Mouse (Mus musculus) forebrain, embryonic 11.5 days (tissue): ENCODE data around the gene Cflar. TPM values are rescaled to one million over a fixed set of nuclear protein-coding genes. Genes with fewer than 3 reads are reported as not detected.
"Not testable (repeated sequence)": the region's sequence is repeated elsewhere in the genome, so short reads cannot be mapped to it uniquely, and the experiment has no call there.

ENCODE experiments used
- ATAC-seq: fragments of 200-750 bp; cut with Nextera tagmentation; replicated peaks from 2 replicates; pipeline ENCODE4 v1.8.0; 2017; ENCODE audit warnings: moderate TSS enrichment; ENCODE audit not compliant: low FRiP score
- DNase-seq: peaks from one replicate; pipeline ENCODE4 v3.0.0-alpha.2; 2017; ENCODE audit warnings: low spot score
- H3K27ac ChIP-seq: fragments of 300-500 bp; sonication (generic); 2 replicates; pipeline ENCODE4 v1.5.1; 2014; ENCODE audit warnings: low read depth, low read length
- H3K27me3 ChIP-seq: fragments of 300-500 bp; sonication (generic); 2 replicates; pipeline ENCODE4 v1.6.1; 2014; ENCODE audit warnings: mild to moderate bottlenecking, low read length, mixed read lengths; ENCODE audit not compliant: control insufficient read depth, insufficient read depth
- H3K36me3 ChIP-seq: fragments of 300-500 bp; sonication (generic); 2 replicates; pipeline ENCODE4 v1.6.1; 2014; ENCODE audit warnings: mild to moderate bottlenecking, low read length, moderate library complexity, mixed read lengths; ENCODE audit not compliant: control insufficient read depth, insufficient read depth
- H3K4me1 ChIP-seq: fragments of 300-500 bp; sonication (generic); replicated peaks from 2 replicates; pipeline ENCODE4 v1.6.1; 2014; ENCODE audit warnings: low read length, mixed read lengths; ENCODE audit not compliant: control insufficient read depth, insufficient read depth
- H3K4me2 ChIP-seq: fragments of 300-500 bp; sonication (generic); 2 replicates; pipeline ENCODE4 v1.6.1; 2014; ENCODE audit warnings: low read depth, mild to moderate bottlenecking, low read length, moderate library complexity, mixed read lengths; ENCODE audit not compliant: severe bottlenecking
- H3K4me3 ChIP-seq: fragments of 300-500 bp; sonication (generic); 2 replicates; pipeline ENCODE4 v1.5.1; 2014; ENCODE audit warnings: low read depth, low read length
- H3K9ac ChIP-seq: fragments of 300-500 bp; sonication (generic); 2 replicates; pipeline ENCODE4 v1.6.1; 2014; ENCODE audit warnings: low read length
- H3K9me3 ChIP-seq: fragments of 300-500 bp; sonication (generic); 2 replicates; pipeline ENCODE4 v1.6.1; 2016; ENCODE audit warnings: low read length, mixed read lengths; ENCODE audit not compliant: control insufficient read depth
- WGBS: fragments of 180-500 bp; shearing (Covaris S2); extraction: QIAGEN DNeasy Blood & Tissue Kit; methylation state at CpG from one replicate; pipeline ENCODE4 v1.1.7; 2014; 5-methylcytosine and 5-hydroxymethylcytosine counted together
- polyA plus RNA-seq: library from polyadenylated mRNA; unstranded; fragments of >200 nt; fragmentation: Nextera tagmentation; extraction: Ambion mirVana; gene quantifications from 2 replicates; pipeline ENCODE4 v1.2.1, GENCODE M21; 2014

Cflar gene
- polyA plus RNA-seq = 21.3 and 24.1 TPM in 2 replicates

- H3K9ac ChIP-seq = peak within 1 kb of the TSS; percentile 86
- no peaks in the 10 kb centered on the region; the same call in 1 of the 2 replicates for H3K4me1 ChIP-seq
- ATAC-seq (peak; percentile 67), DNase-seq (peak; percentile 83)
- H3K4me2 ChIP-seq = peak within 1 kb of the TSS; percentile 74
- H3K4me3 ChIP-seq = peak within 1 kb of the TSS; percentile 59
- under 1% methylated on average over 45 of the region's 45 CpGs for WGBS
- peak within 1 kb of the TSS; percentile 85 for H3K27ac ChIP-seq
- no peaks in the 10 kb centered on the region for H3K36me3 ChIP-seq
- H3K27me3 ChIP-seq = no peaks in the 10 kb centered on the region
- no peaks in the 10 kb centered on the region for H3K9me3 ChIP-seq
These were observed at the start of gene Cflar for GRCm38 (mm10) chr1:58711365-58712016. Cflar (plus strand) TSS chr1:58711508.

GRCm38 (mm10) chr1:58662671-58663070 lies 48.6 kb upstream of the Cflar start:
- H3K9me3 ChIP-seq, H3K4me3 ChIP-seq, H3K36me3 ChIP-seq, H3K27ac ChIP-seq, H3K4me2 ChIP-seq, H3K4me1 ChIP-seq, H3K27me3 ChIP-seq, H3K9ac ChIP-seq, ATAC-seq, DNase-seq: not testable (repeated sequence)
- WGBS = 93% methylated on average over 5 of the region's 5 CpGs

GRCm38 (mm10) chr1:58663365-58663764 lies 47.9 kb upstream of the Cflar start:
- not testable (repeated sequence) for H3K36me3 ChIP-seq, H3K4me2 ChIP-seq, H3K9ac ChIP-seq, DNase-seq, H3K4me1 ChIP-seq, H3K27ac ChIP-seq, H3K27me3 ChIP-seq, H3K9me3 ChIP-seq, H3K4me3 ChIP-seq, ATAC-seq
- 85% methylated on average over 3 of the region's 3 CpGs for WGBS

GRCm38 (mm10) chr1:58668191-58668590 lies 43.1 kb upstream of the Cflar start:
- Histone ChIP-seq H3K4me3 (no peak overlapping the region), H3K36me3 (no peaks in the 10 kb centered on the region), H3K9ac (no peak overlapping the region), H3K9me3 (no peaks in the 10 kb centered on the region), H3K27ac (no peak overlapping the region), H3K4me1 (no peaks in the 10 kb centered on the region), H3K4me2 (no peak overlapping the region), H3K27me3 (no peaks in the 10 kb centered on the region)
- DNase-seq (no peak), ATAC-seq (no peak)
- WGBS = 85% methylated on average over 5 of the region's 5 CpGs

GRCm38 (mm10) chr1:58669635-58670034 lies 41.7 kb upstream of the Cflar start:
- not testable (repeated sequence) for ATAC-seq

GRCm38 (mm10) chr1:58672116-58672515 lies 39.2 kb upstream of the Cflar start:
- Histone ChIP-seq H3K4me2 (no peak overlapping the region), H3K27ac (no peak overlapping the region), H3K36me3 (no peaks in the 10 kb centered on the region), H3K9me3 (no peaks in the 10 kb centered on the region), H3K4me1 (no peaks in the 10 kb centered on the region), H3K27me3 (no peaks in the 10 kb centered on the region), H3K9ac (no peak overlapping the region), H3K4me3 (no peak overlapping the region)
- no peak for ATAC-seq
- no peak for DNase-seq
- 93% methylated on average over 2 of the region's 2 CpGs for WGBS

More at GRCm38 (mm10) chr1:58669635-58670034, 41.7 kb upstream of the Cflar start:
- H3K4me3 ChIP-seq, H3K27me3 ChIP-seq, H3K27ac ChIP-seq, H3K9me3 ChIP-seq, DNase-seq, H3K4me1 ChIP-seq, H3K9ac ChIP-seq, H3K4me2 ChIP-seq, H3K36me3 ChIP-seq: not testable (repeated sequence)
- WGBS = 86% methylated on average over 3 of the region's 3 CpGs

- no peaks in the 10 kb centered on the region for H3K27me3 ChIP-seq
- no peaks in the 10 kb centered on the region for H3K4me1 ChIP-seq
- H3K27ac ChIP-seq = no peak overlapping the region
- 87% methylated on average over 3 of the region's 3 CpGs for WGBS
- no peaks in the 10 kb centered on the region for H3K9me3 ChIP-seq
- no peak for DNase-seq
- no peak overlapping the region for H3K4me2 ChIP-seq
- no peaks in the 10 kb centered on the region for H3K36me3 ChIP-seq
- no peak overlapping the region for H3K4me3 ChIP-seq
- no peak for ATAC-seq
- no peak overlapping the region for H3K9ac ChIP-seq
These were observed 36.3 kb upstream of the Cflar start for GRCm38 (mm10) chr1:58675011-58675410.

GRCm38 (mm10) chr1:58677575-58677974 lies 33.7 kb upstream of the Cflar start:
- Histone ChIP-seq H3K27ac (no peak overlapping the region), H3K4me3 (no peak overlapping the region), H3K4me2 (no peak overlapping the region), H3K9me3 (no peaks in the 10 kb centered on the region), H3K4me1 (no peaks in the 10 kb centered on the region), H3K9ac (no peak overlapping the region), H3K36me3 (no peaks in the 10 kb centered on the region), H3K27me3 (no peaks in the 10 kb centered on the region)
- 96% methylated on average over 1 of the region's 1 CpGs for WGBS
- ATAC-seq = no peak
- no peak for DNase-seq

GRCm38 (mm10) chr1:58678412-58678811 lies 32.9 kb upstream of the Cflar start:
- not testable (repeated sequence) for H3K4me1 ChIP-seq, DNase-seq, H3K27me3 ChIP-seq, ATAC-seq, H3K36me3 ChIP-seq, H3K9me3 ChIP-seq, H3K4me2 ChIP-seq, H3K9ac ChIP-seq, H3K27ac ChIP-seq, H3K4me3 ChIP-seq
- WGBS = 82% methylated on average over 5 of the region's 5 CpGs
